Mouse (Mus musculus): ENCODE measurements around the gene Cnih1. TPM values are rescaled to one million over a fixed set of nuclear protein-coding genes. Genes with fewer than 3 reads are reported as not detected.
A peak's percentile ranks its signal among the peaks of the same experiment; 100 is the strongest.
"Not testable (repeated sequence)": the region's sequence is repeated elsewhere in the genome, so short reads cannot be mapped to it uniquely, and the experiment has no call there.

Gene Cnih1
- polyA plus RNA-seq, 1 experiment from 2014 or later = 224 TPM

DNA sequence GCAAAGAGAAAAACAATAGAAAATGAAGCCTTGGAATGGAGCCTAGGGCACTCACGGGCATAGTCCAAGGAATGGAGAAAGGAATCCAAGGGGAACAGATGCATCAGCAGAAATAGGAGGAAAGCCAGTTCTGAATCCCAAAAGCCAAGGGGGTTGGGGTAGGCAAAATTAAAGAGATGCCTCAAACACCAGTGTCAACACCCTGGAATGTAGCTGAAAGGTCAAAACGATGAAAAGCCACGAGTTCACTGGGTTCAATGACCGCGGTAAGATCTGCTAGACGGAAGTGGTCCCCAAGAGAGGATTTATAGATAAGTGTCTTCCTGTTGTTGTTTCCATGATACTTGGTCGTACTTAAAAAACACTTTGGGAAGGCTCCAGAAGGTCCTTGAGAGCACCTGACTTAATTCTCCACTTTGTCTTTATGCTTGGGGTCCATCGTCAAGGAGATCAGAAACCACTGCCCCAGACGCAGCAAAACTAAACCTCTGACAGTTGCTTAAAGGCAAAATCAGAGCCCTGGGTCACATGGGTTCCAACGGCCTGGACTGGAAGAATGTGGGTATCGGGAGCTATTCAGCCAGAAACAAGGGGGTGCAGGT, 33.2 kb upstream of the Cnih1 start:
- ATAC-seq (ENCODE audit: insufficient read depth, low FRiP score, low TSS enrichment) = no peak
- H3K27ac ChIP-seq (ENCODE audit: low read depth, low read length) = peak overlapping the region; percentile 61; the same call in 1 of the 2 replicates
- WGBS = 2% methylated on average over 11 of the region's 11 CpGs

DNA sequence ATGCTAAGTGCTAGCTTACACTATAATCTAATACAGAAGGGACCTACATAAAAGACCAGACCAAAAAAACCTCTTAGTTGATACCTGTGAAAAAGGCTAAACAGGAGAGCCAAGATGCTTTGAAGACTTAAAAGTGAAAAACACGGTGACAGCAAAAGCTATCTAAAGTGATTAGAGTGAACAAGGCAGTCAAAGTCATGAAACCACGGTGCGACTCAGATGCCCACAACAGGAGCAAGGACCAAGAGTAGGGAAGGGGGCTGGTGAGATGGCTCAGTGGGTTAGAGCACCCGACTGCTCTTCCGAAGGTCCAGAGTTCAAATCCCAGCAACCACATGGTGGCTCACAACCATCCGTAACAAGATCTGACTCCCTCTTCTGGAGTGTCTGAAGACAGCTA, 31.8 kb upstream of the Cnih1 start:
- H3K4me1 ChIP-seq (ENCODE audit: control insufficient read depth, insufficient read depth, low read length); H3K9me3 ChIP-seq (ENCODE audit: control insufficient read depth, low read length); ATAC-seq (ENCODE audit: insufficient read depth, low FRiP score, low TSS enrichment); H3K9ac ChIP-seq (ENCODE audit: low read length); H3K4me3 ChIP-seq (ENCODE audit: low read depth, low read length); H3K27me3 ChIP-seq (ENCODE audit: control insufficient read depth, insufficient read depth, low read length); H3K27ac ChIP-seq (ENCODE audit: low read depth, low read length); DNase-seq (ENCODE audit: low spot score); H3K4me2 ChIP-seq (ENCODE audit: low read depth); H3K36me3 ChIP-seq (ENCODE audit: control insufficient read depth, insufficient read depth, low read length): not testable (repeated sequence)
- 92% methylated on average over 5 of the region's 6 CpGs for WGBS

More for the DNA sequence above, 33.2 kb upstream of the Cnih1 start:
- Histone ChIP-seq H3K9me3 (ENCODE audit: control insufficient read depth, low read length) (no peaks in the 10 kb centered on the region), H3K36me3 (ENCODE audit: control insufficient read depth, insufficient read depth, low read length) (no peaks in the 10 kb centered on the region), H3K4me3 (ENCODE audit: low read depth, low read length) (peak overlapping the region; percentile 64), H3K4me2 (ENCODE audit: low read depth) (peak overlapping the region; percentile 74), H3K9ac (ENCODE audit: low read length) (peak overlapping the region; percentile 81), H3K27me3 (ENCODE audit: control insufficient read depth, insufficient read depth, low read length) (no peaks in the 10 kb centered on the region), H3K4me1 (ENCODE audit: control insufficient read depth, insufficient read depth, low read length) (peaks cover 10% of the 10 kb centered on the region; the same call in 1 of the 2 replicates)
- DNase-seq (ENCODE audit: low spot score) = peak; percentile 26

DNA sequence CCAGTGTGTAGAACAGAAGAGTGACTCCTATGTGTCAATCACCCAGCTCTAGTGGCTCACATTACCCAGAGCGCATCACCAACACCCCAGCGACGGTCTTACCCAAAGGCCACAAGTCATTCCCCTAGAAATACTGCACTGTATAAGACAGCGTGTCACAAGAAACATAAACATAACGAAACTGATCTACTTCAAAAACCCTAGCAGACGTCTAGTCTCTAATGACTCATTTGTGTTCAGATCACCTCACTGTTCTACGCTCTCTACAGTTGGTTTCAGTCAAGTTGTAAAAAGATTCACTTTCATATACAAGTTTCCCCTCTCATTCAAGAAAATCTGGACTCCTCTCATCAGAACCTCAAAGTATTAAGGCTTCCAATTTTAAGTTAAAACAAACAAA, 30.5 kb upstream of the Cnih1 start:
- H3K4me1 ChIP-seq (ENCODE audit: control insufficient read depth, insufficient read depth, low read length) = peaks cover 10% of the 10 kb centered on the region; the same call in 1 of the 2 replicates
- H3K9me3 ChIP-seq (ENCODE audit: control insufficient read depth, low read length) = no peaks in the 10 kb centered on the region
- H3K36me3 ChIP-seq (ENCODE audit: control insufficient read depth, insufficient read depth, low read length) = no peaks in the 10 kb centered on the region; the same call in 1 of the 2 replicates
- 95% methylated on average over 7 of the region's 7 CpGs for WGBS
- ATAC-seq (ENCODE audit: insufficient read depth, low FRiP score, low TSS enrichment) (no peak), DNase-seq (ENCODE audit: low spot score) (no peak)
- no peak overlapping the region for H3K27ac ChIP-seq (ENCODE audit: low read depth, low read length)
- H3K9ac ChIP-seq (ENCODE audit: low read length) = no peak overlapping the region
- no peak overlapping the region for H3K4me3 ChIP-seq (ENCODE audit: low read depth, low read length)
- no peak overlapping the region for H3K4me2 ChIP-seq (ENCODE audit: low read depth)
- H3K27me3 ChIP-seq (ENCODE audit: control insufficient read depth, insufficient read depth, low read length) = no peaks in the 10 kb centered on the region

DNA sequence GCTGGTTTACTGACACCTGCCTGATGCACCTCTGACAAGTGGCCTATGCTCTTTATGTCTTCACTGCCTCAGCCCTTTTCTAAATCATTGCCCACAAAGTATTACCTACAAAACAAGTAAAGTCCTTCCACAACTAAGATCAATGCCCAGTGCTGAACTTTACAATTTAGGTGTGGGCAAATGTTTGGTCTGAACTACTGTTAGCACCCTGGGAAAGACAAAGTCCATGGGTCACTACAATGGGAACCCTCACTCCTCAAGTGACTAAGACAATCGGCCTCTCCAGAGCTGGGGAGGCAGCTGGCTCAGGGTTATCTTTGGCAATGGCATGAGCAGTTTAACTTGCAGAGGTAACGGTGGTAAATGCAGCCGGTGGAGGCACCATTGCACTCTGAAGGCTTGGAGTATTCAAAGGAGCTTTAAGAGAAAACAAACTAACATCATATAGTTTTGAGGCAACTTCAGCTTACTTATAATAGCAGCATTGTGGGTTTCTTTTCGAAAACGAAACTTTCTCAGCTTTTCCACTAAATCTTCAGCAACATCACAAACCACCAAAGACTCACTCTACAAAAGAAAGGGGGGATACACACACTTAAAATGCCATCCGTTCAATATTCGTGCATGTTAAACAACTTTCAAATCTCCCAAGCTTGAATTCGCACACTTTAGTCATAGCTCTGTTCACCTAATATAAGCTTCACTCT, 28.9 kb upstream of the Cnih1 start:
- H3K9ac ChIP-seq (ENCODE audit: low read length) = no peak overlapping the region
- H3K27me3 ChIP-seq (ENCODE audit: control insufficient read depth, insufficient read depth, low read length) = no peaks in the 10 kb centered on the region
- no peak for DNase-seq (ENCODE audit: low spot score)
- H3K36me3 ChIP-seq (ENCODE audit: control insufficient read depth, insufficient read depth, low read length) = no peaks in the 10 kb centered on the region; the same call in 1 of the 2 replicates
- H3K4me1 ChIP-seq (ENCODE audit: control insufficient read depth, insufficient read depth, low read length) = peaks cover 10% of the 10 kb centered on the region; the same call in 1 of the 2 replicates
- H3K9me3 ChIP-seq (ENCODE audit: control insufficient read depth, low read length) = no peaks in the 10 kb centered on the region
- no peak overlapping the region for H3K4me2 ChIP-seq (ENCODE audit: low read depth)
- no peak overlapping the region for H3K4me3 ChIP-seq (ENCODE audit: low read depth, low read length)
- 93% methylated on average over 8 of the region's 8 CpGs for WGBS
- no peak for ATAC-seq (ENCODE audit: insufficient read depth, low FRiP score, low TSS enrichment)
- no peak overlapping the region for H3K27ac ChIP-seq (ENCODE audit: low read depth, low read length)

DNA sequence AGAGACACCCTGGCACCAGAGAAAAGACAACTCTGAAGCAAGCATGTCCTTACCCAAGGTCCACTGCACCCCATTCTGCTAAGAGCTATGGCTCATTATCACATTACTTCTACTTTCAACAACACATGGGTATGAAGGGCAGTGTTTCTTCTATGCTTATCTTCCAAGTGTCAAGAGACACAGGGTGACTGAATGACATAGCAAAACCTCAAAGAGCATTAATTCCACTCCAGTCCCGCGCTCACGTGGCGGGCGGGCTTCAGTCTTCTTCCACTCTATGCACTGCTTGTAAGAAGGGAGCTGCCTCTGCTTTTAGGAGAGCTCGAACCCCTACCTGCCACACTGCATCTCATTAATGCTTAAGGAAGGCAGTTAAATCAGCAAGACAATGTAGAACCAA, 27.4 kb upstream of the Cnih1 start:
- no peak for ATAC-seq (ENCODE audit: insufficient read depth, low FRiP score, low TSS enrichment)
- H3K36me3 ChIP-seq (ENCODE audit: control insufficient read depth, insufficient read depth, low read length) = no peaks in the 10 kb centered on the region; the same call in 1 of the 2 replicates

DNA sequence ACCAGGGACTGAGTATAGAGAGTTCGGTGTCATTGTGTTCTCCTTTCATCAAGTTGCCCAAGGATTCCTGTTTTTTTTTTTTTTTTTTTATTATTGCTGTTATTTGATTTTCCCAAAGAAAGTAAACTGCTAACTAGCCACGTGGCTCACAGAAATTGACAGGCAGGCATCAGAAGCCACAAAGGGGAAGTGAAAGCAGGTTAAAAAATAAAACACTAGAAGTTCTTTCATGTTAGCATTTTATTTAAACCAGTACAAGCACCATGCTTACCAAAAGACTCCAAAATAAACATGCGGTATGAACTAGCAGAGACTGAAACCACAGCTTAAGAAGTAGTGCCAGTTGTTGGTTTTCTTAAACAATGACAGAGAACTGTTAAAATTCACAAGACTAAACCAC, 19.7 kb upstream of the Cnih1 start:
- no peak for ATAC-seq (ENCODE audit: insufficient read depth, low FRiP score, low TSS enrichment)
- no peaks in the 10 kb centered on the region for H3K4me1 ChIP-seq (ENCODE audit: control insufficient read depth, insufficient read depth, low read length)
- 89% methylated on average over 3 of the region's 3 CpGs for WGBS

More for the DNA sequence above, 27.4 kb upstream of the Cnih1 start:
- H3K27ac ChIP-seq (ENCODE audit: low read depth, low read length) = no peak overlapping the region
- H3K4me1 ChIP-seq (ENCODE audit: control insufficient read depth, insufficient read depth, low read length) = peaks cover 2% of the 10 kb centered on the region; the same call in 1 of the 2 replicates
- no peak overlapping the region for H3K4me2 ChIP-seq (ENCODE audit: low read depth)
- no peaks in the 10 kb centered on the region for H3K9me3 ChIP-seq (ENCODE audit: control insufficient read depth, low read length)
- no peak overlapping the region for H3K4me3 ChIP-seq (ENCODE audit: low read depth, low read length)
- 83% methylated on average over 6 of the region's 6 CpGs for WGBS
- no peak overlapping the region for H3K9ac ChIP-seq (ENCODE audit: low read length)
- no peak for DNase-seq (ENCODE audit: low spot score)
- H3K27me3 ChIP-seq (ENCODE audit: control insufficient read depth, insufficient read depth, low read length) = no peaks in the 10 kb centered on the region

DNA sequence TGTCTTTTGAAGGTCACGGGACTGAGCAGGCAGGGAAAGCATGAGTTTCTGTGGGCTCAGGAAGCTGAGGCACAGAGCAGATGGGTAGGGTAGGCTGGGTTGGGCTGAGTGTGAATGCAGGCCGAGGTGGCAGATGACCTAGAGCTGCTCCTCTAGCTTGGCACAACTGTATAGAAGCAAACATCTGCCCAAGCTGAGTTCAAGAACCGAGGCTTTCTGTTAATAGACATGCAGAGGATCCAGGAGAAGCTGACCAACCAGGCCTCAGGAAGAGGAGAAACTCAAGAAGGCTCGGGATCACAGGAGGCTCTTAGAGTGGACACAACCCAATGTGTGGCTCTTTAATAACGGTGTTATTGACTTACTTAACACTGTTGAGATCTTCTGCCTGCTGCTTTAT, 18.0 kb upstream of the Cnih1 start:
- DNase-seq (ENCODE audit: low spot score) (no peak), ATAC-seq (ENCODE audit: insufficient read depth, low FRiP score, low TSS enrichment) (no peak)
- Histone ChIP-seq H3K36me3 (ENCODE audit: control insufficient read depth, insufficient read depth, low read length) (no peaks in the 10 kb centered on the region; the same call in 1 of the 2 replicates), H3K4me3 (ENCODE audit: low read depth, low read length) (no peak overlapping the region), H3K4me2 (ENCODE audit: low read depth) (no peak overlapping the region), H3K9me3 (ENCODE audit: control insufficient read depth, low read length) (no peaks in the 10 kb centered on the region), H3K27me3 (ENCODE audit: control insufficient read depth, insufficient read depth, low read length) (no peaks in the 10 kb centered on the region), H3K4me1 (ENCODE audit: control insufficient read depth, insufficient read depth, low read length) (no peaks in the 10 kb centered on the region), H3K9ac (ENCODE audit: low read length) (no peak overlapping the region), H3K27ac (ENCODE audit: low read depth, low read length) (no peak overlapping the region)
- 87% methylated on average over 5 of the region's 5 CpGs for WGBS

More for the DNA sequence above, 19.7 kb upstream of the Cnih1 start:
- Histone ChIP-seq H3K4me2 (ENCODE audit: low read depth) (no peak overlapping the region), H3K27me3 (ENCODE audit: control insufficient read depth, insufficient read depth, low read length) (no peaks in the 10 kb centered on the region), H3K9me3 (ENCODE audit: control insufficient read depth, low read length) (no peaks in the 10 kb centered on the region), H3K4me3 (ENCODE audit: low read depth, low read length) (no peak overlapping the region), H3K36me3 (ENCODE audit: control insufficient read depth, insufficient read depth, low read length) (no peaks in the 10 kb centered on the region; the same call in 1 of the 2 replicates), H3K9ac (ENCODE audit: low read length) (no peak overlapping the region), H3K27ac (ENCODE audit: low read depth, low read length) (no peak overlapping the region)
- no peak for DNase-seq (ENCODE audit: low spot score)

DNA sequence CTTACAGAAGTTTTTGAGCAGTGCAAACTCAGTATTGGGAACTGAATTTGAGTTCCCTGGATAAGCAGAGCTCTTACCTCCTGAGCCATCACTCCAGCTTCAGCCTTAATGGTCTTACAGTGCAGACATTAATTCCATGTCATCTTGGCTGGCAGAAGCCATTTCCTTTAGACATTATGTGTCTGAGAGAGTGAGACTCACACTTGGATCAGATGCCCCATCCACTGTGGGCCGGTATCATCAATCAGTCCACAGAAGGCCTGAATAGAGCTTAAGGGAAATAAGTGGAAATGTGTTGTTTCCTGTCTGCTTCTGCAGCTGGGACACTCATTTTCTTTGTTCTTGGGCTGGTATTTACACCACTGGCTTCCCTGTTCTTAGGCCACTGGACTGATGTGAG, 15.6 kb upstream of the Cnih1 start:
- Histone ChIP-seq H3K27ac (ENCODE audit: low read depth, low read length) (no peak overlapping the region), H3K4me1 (ENCODE audit: control insufficient read depth, insufficient read depth, low read length) (no peaks in the 10 kb centered on the region), H3K4me2 (ENCODE audit: low read depth) (no peak overlapping the region), H3K27me3 (ENCODE audit: control insufficient read depth, insufficient read depth, low read length) (no peaks in the 10 kb centered on the region), H3K9me3 (ENCODE audit: control insufficient read depth, low read length) (no peaks in the 10 kb centered on the region), H3K36me3 (ENCODE audit: control insufficient read depth, insufficient read depth, low read length) (no peaks in the 10 kb centered on the region), H3K9ac (ENCODE audit: low read length) (no peak overlapping the region), H3K4me3 (ENCODE audit: low read depth, low read length) (no peak overlapping the region)
- 90% methylated on average over 1 of the region's 1 CpGs for WGBS
- ATAC-seq (ENCODE audit: insufficient read depth, low FRiP score, low TSS enrichment) (no peak), DNase-seq (ENCODE audit: low spot score) (no peak)

DNA sequence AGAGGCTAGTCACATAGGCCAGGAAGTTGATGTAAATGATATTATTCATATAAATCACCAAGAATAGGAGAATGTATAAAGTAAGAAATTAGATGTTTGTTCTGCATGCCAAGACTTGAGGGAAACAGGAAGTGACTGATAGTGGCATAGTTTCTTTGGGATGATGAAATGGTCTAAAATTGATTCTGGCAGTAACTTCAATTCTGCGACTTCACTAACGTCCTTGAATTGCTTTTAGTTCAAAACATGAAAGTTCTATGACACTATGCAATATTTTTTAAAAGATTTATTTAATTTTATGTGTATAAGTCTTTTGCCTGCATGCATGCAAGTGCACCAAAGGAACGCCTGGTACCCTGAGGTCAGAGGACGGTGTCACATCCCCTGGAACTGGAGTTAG, 15.0 kb upstream of the Cnih1 start:
- Histone ChIP-seq H3K36me3 (ENCODE audit: control insufficient read depth, insufficient read depth, low read length) (no peaks in the 10 kb centered on the region), H3K27ac (ENCODE audit: low read depth, low read length) (no peak overlapping the region), H3K4me1 (ENCODE audit: control insufficient read depth, insufficient read depth, low read length) (no peaks in the 10 kb centered on the region), H3K9ac (ENCODE audit: low read length) (no peak overlapping the region), H3K4me2 (ENCODE audit: low read depth) (no peak overlapping the region), H3K9me3 (ENCODE audit: control insufficient read depth, low read length) (no peaks in the 10 kb centered on the region), H3K27me3 (ENCODE audit: control insufficient read depth, insufficient read depth, low read length) (no peaks in the 10 kb centered on the region), H3K4me3 (ENCODE audit: low read depth, low read length) (no peak overlapping the region)
- WGBS = 91% methylated on average over 4 of the region's 4 CpGs
- no peak for DNase-seq (ENCODE audit: low spot score)
- no peak for ATAC-seq (ENCODE audit: insufficient read depth, low FRiP score, low TSS enrichment)
